Mouse (Mus musculus) embryonic facial prominence, embryonic 11.5 days (tissue): Measurements from ENCODE around the gene Glg1. TPM values are rescaled to one million over a fixed set of nuclear protein-coding genes. Genes with fewer than 3 reads are reported as not detected.
"Not testable (repeated sequence)": the region's sequence is repeated elsewhere in the genome, so short reads cannot be mapped to it uniquely, and the experiment has no call there.

Experiments used
- ATAC-seq: fragments of 200-750 bp; cut with Nextera tagmentation; replicated peaks from 2 replicates; pipeline ENCODE4 v1.8.0; 2017; ENCODE audit warnings: low read depth; ENCODE audit not compliant: insufficient number of reproducible peaks, low FRiP score, low TSS enrichment
- DNase-seq: peaks from one replicate; pipeline ENCODE4 v3.0.0-alpha.2; 2015; ENCODE audit warnings: low spot score
- H3K27ac ChIP-seq: fragments of 300-500 bp; sonication (generic); replicated peaks from 2 replicates; pipeline ENCODE4 v1.5.1; 2014; ENCODE audit warnings: mild to moderate bottlenecking, low read depth, low read length, control low read depth
- H3K27me3 ChIP-seq: fragments of 300-500 bp; sonication (generic); 2 replicates; pipeline ENCODE4 v1.6.1; 2014; ENCODE audit warnings: mild to moderate bottlenecking, low read length, moderate library complexity, mixed read lengths; ENCODE audit not compliant: control insufficient read depth, insufficient read depth
- H3K36me3 ChIP-seq: fragments of 300-500 bp; sonication (generic); replicated peaks from 2 replicates; pipeline ENCODE4 v1.6.1; 2014; ENCODE audit warnings: low read depth, mild to moderate bottlenecking, low read length, moderate library complexity, mixed read lengths; ENCODE audit not compliant: control insufficient read depth, insufficient read depth
- H3K4me1 ChIP-seq: fragments of 300-500 bp; sonication (generic); 2 replicates; pipeline ENCODE4 v1.6.1; 2014; ENCODE audit warnings: low read length, mixed read lengths; ENCODE audit not compliant: control insufficient read depth, insufficient read depth
- H3K4me2 ChIP-seq: fragments of 300-500 bp; sonication (generic); 2 replicates; pipeline ENCODE4 v1.6.1; 2014; ENCODE audit warnings: low read depth, mild to moderate bottlenecking, control low read depth, low read length, moderate library complexity
- H3K4me3 ChIP-seq: fragments of 300-500 bp; sonication (generic); 2 replicates; pipeline ENCODE4 v1.5.1; 2014; ENCODE audit warnings: low read depth, low read length, control low read depth
- H3K9ac ChIP-seq: fragments of 300-500 bp; sonication (generic); replicated peaks from 2 replicates; pipeline ENCODE4 v1.6.1; 2014; ENCODE audit warnings: mild to moderate bottlenecking, control low read depth, low read length
- H3K9me3 ChIP-seq: fragments of 300-500 bp; sonication (generic); replicated peaks from 2 replicates; pipeline ENCODE4 v1.6.1; 2016; ENCODE audit warnings: mild to moderate bottlenecking, low read length, inconsistent platforms, mixed read lengths; ENCODE audit not compliant: control insufficient read depth
- WGBS: fragments of 180-500 bp; shearing (Covaris S2); extraction: QIAGEN DNeasy Blood & Tissue Kit; methylation state at CpG from one replicate; pipeline ENCODE4 v1.1.7; 2014; 5-methylcytosine and 5-hydroxymethylcytosine counted together
- polyA plus RNA-seq: library from polyadenylated mRNA; unstranded; fragments of >200 nt; fragmentation: Nextera tagmentation; extraction: Ambion mirVana; gene quantifications from 2 replicates; pipeline ENCODE4 v1.2.1, GENCODE M21; 2014

Gene Glg1
- polyA plus RNA-seq, 1 experiment from 2014 or later, result 75.6 TPM

- not testable (repeated sequence) for H3K9ac ChIP-seq, DNase-seq, H3K9me3 ChIP-seq, ATAC-seq, H3K4me2 ChIP-seq, H3K27me3 ChIP-seq, H3K4me3 ChIP-seq, H3K4me1 ChIP-seq, H3K27ac ChIP-seq, H3K36me3 ChIP-seq
- 100% methylated on average over 1 of the region's 1 CpGs for WGBS
Measured at GRCm38 (mm10) chr8:111246864-111247263, 12.2 kb downstream of the Glg1 start.

- no peaks in the 10 kb centered on the region for H3K36me3 ChIP-seq
- no peaks in the 10 kb centered on the region for H3K9me3 ChIP-seq
- no peak overlapping the region for H3K9ac ChIP-seq
- WGBS, result 89% methylated on average over 4 of the region's 4 CpGs
- DNase-seq (no peak), ATAC-seq (no peak)
- H3K4me3 ChIP-seq, result no peak overlapping the region
- no peak overlapping the region for H3K4me2 ChIP-seq
- H3K27ac ChIP-seq, result no peak overlapping the region
- no peaks in the 10 kb centered on the region for H3K27me3 ChIP-seq
- no peaks in the 10 kb centered on the region for H3K4me1 ChIP-seq
Measured at GRCm38 (mm10) chr8:111246287-111246830, 12.7 kb downstream of the Glg1 start.

- Histone ChIP-seq H3K27me3 (no peaks in the 10 kb centered on the region), H3K4me2 (no peak overlapping the region), H3K4me1 (no peaks in the 10 kb centered on the region), H3K36me3 (no peaks in the 10 kb centered on the region), H3K9me3 (no peaks in the 10 kb centered on the region), H3K9ac (no peak overlapping the region), H3K4me3 (no peak overlapping the region), H3K27ac (no peak overlapping the region)
- ATAC-seq (no peak), DNase-seq (no peak)
- WGBS, result 78% methylated on average over 3 of the region's 3 CpGs
Measured at GRCm38 (mm10) chr8:111237301-111237700, 21.7 kb downstream of the Glg1 start.

GRCm38 (mm10) chr8:111233730-111234129 is 25.3 kb downstream of the Glg1 start:
- H3K27me3 ChIP-seq, result no peaks in the 10 kb centered on the region
- H3K36me3 ChIP-seq, result no peaks in the 10 kb centered on the region
- DNase-seq (no peak), ATAC-seq (no peak)
- no peaks in the 10 kb centered on the region for H3K4me1 ChIP-seq
- no peaks in the 10 kb centered on the region for H3K9me3 ChIP-seq
- no peak overlapping the region for H3K9ac ChIP-seq
- H3K4me2 ChIP-seq, result no peak overlapping the region
- H3K27ac ChIP-seq, result no peak overlapping the region
- no peak overlapping the region for H3K4me3 ChIP-seq
- 93% methylated on average over 2 of the region's 2 CpGs for WGBS

GRCm38 (mm10) chr8:111224153-111224552 is 34.9 kb downstream of the Glg1 start:
- Histone ChIP-seq H3K27ac (no peak overlapping the region), H3K27me3 (no peaks in the 10 kb centered on the region), H3K4me2 (no peak overlapping the region), H3K4me1 (no peaks in the 10 kb centered on the region), H3K9me3 (no peaks in the 10 kb centered on the region), H3K4me3 (no peak overlapping the region), H3K36me3 (no peaks in the 10 kb centered on the region), H3K9ac (no peak overlapping the region)
- ATAC-seq (no peak), DNase-seq (no peak)
- 87% methylated on average over 5 of the region's 5 CpGs for WGBS

- Histone ChIP-seq H3K36me3 (no peaks in the 10 kb centered on the region), H3K9ac (no peak overlapping the region), H3K4me3 (no peak overlapping the region), H3K27me3 (no peaks in the 10 kb centered on the region), H3K4me2 (no peak overlapping the region), H3K4me1 (no peaks in the 10 kb centered on the region), H3K27ac (no peak overlapping the region), H3K9me3 (no peaks in the 10 kb centered on the region)
- ATAC-seq (no peak), DNase-seq (no peak)
- WGBS, result 90% methylated on average over 3 of the region's 3 CpGs
Measured at GRCm38 (mm10) chr8:111218107-111218506, 40.9 kb downstream of the Glg1 start.

- no peaks in the 10 kb centered on the region for H3K4me1 ChIP-seq
- no peak overlapping the region for H3K9ac ChIP-seq
- H3K27ac ChIP-seq, result no peak overlapping the region
- H3K4me2 ChIP-seq, result no peak overlapping the region
- ATAC-seq, result no peak
- no peaks in the 10 kb centered on the region for H3K9me3 ChIP-seq
- DNase-seq, result no peak
- no peaks in the 10 kb centered on the region for H3K27me3 ChIP-seq
- no peak overlapping the region for H3K4me3 ChIP-seq
- 90% methylated on average over 5 of the region's 5 CpGs for WGBS
- no peaks in the 10 kb centered on the region for H3K36me3 ChIP-seq
Measured at GRCm38 (mm10) chr8:111213406-111213805, 45.6 kb downstream of the Glg1 start.

GRCm38 (mm10) chr8:111211180-111211579 is 47.8 kb downstream of the Glg1 start:
- Histone ChIP-seq H3K4me1 (no peaks in the 10 kb centered on the region), H3K9ac (no peak overlapping the region), H3K4me2 (no peak overlapping the region), H3K27ac (no peak overlapping the region), H3K36me3 (no peaks in the 10 kb centered on the region), H3K4me3 (no peak overlapping the region), H3K9me3 (no peaks in the 10 kb centered on the region), H3K27me3 (no peaks in the 10 kb centered on the region)
- ATAC-seq (no peak), DNase-seq (no peak)
- 94% methylated on average over 2 of the region's 2 CpGs for WGBS
